Mouse (Mus musculus) c-Kit-positive CD71-positive TER-119-positive erythroid progenitor cells, embryonic 14.5 days (primary cell): Measurements from ENCODE around the gene Pstk.
"Not testable (repeated sequence)": the region's sequence is repeated elsewhere in the genome, so short reads cannot be mapped to it uniquely, and the experiment has no call there.

ENCODE experiments used
- DNase-seq: peaks from one replicate; pipeline ENCODE4 v3.0.0-alpha.2; 2013; ENCODE audit warnings: low spot score

Pstk gene

GRCm38 (mm10) chr7:131416742-131417141 is 45.8 kb downstream of the Pstk start:
- not testable (repeated sequence) for DNase-seq

- no peak for DNase-seq
Observed at GRCm38 (mm10) chr7:131417605-131418004, 46.7 kb downstream of the Pstk start.

GRCm38 (mm10) chr7:131424912-131425311 is 54.0 kb downstream of the Pstk start:
- peak; percentile 73 for DNase-seq

- DNase-seq, result no peak
Observed at GRCm38 (mm10) chr7:131427331-131427730, 56.4 kb downstream of the Pstk start.

- no peak for DNase-seq
Observed at GRCm38 (mm10) chr7:131432244-131432643, 61.3 kb downstream of the Pstk start.

- DNase-seq, result no peak
Observed at GRCm38 (mm10) chr7:131434276-131434675, 63.3 kb downstream of the Pstk start.

- DNase-seq, result no peak
Observed at GRCm38 (mm10) chr7:131437051-131437450, 66.1 kb downstream of the Pstk start.
